Mouse (Mus musculus): ENCODE measurements around the gene Sos1. TPM values are rescaled to one million over a fixed set of nuclear protein-coding genes. Genes with fewer than 3 reads are reported as not detected.
"Not testable (repeated sequence)": the region's sequence is repeated elsewhere in the genome, so short reads cannot be mapped to it uniquely, and the experiment has no call there.

Sos1 gene
- total RNA-seq, 2 experiments from 2014 or later: 14.1 to 18.2 TPM

- no peak overlapping the region for H3K4me3 ChIP-seq
- TF ChIP-seq CTCF (IDR thresholded peaks at IDR 0.05): no peak
- intact Hi-C loops (cut with DNase I): no loop called here
- 0 out of 2 replicates have a peak overlapping the region, but pooled peaks have one; percentile 8 for H3K27ac ChIP-seq
- no peak for DNase-seq
Observed at GRCm38 (mm10) chr17:80435680-80436079, 44.6 kb downstream of the Sos1 start.

- DNase-seq: no peak
- no peak for TF ChIP-seq CTCF (IDR thresholded peaks at IDR 0.05)
- H3K4me3 ChIP-seq: peak overlapping the region; percentile 33
- intact Hi-C loops (cut with DNase I): no loop called here
- H3K27ac ChIP-seq: peak overlapping the region; percentile 52
Observed at GRCm38 (mm10) chr17:80434430-80434829, 45.8 kb downstream of the Sos1 start.

GRCm38 (mm10) chr17:80431997-80432396 lies 48.3 kb downstream of the Sos1 start:
- intact Hi-C loops (cut with DNase I): no loop called here
- Histone ChIP-seq H3K4me3 (peak overlapping the region; percentile 11; the same call in 1 of the 2 replicates), H3K27ac (no peak overlapping the region)
- no peak for TF ChIP-seq CTCF (IDR thresholded peaks at IDR 0.05)
- no peak for DNase-seq

- TF ChIP-seq CTCF (IDR thresholded peaks at IDR 0.05): no peak
- H3K27ac ChIP-seq: peak overlapping the region; percentile 85
- H3K4me3 ChIP-seq: no peak overlapping the region
- intact Hi-C loops (cut with DNase I): no loop called here
- DNase-seq: no peak
Observed at GRCm38 (mm10) chr17:80427966-80428365, 52.3 kb downstream of the Sos1 start.

GRCm38 (mm10) chr17:80426901-80427300 lies 53.4 kb downstream of the Sos1 start:
- DNase-seq: no peak
- Histone ChIP-seq H3K27ac (peak overlapping the region; percentile 85), H3K4me3 (no peak overlapping the region)
- intact Hi-C loops (cut with DNase I): no loop called here
- no peak for TF ChIP-seq CTCF (IDR thresholded peaks at IDR 0.05)

GRCm38 (mm10) chr17:80426171-80426570 lies 54.1 kb downstream of the Sos1 start:
- intact Hi-C loops (cut with DNase I): no loop called here
- TF ChIP-seq CTCF (IDR thresholded peaks at IDR 0.05): no peak
- DNase-seq: no peak
- H3K27ac ChIP-seq: peak overlapping the region; percentile 85
- H3K4me3 ChIP-seq: no peak overlapping the region

- no peak for DNase-seq
- TF ChIP-seq CTCF (IDR thresholded peaks at IDR 0.05): no peak
- H3K27ac ChIP-seq: no peak overlapping the region
- intact Hi-C loops (cut with DNase I): no loop called here
- no peak overlapping the region for H3K4me3 ChIP-seq
Observed at GRCm38 (mm10) chr17:80420998-80421397, 59.3 kb downstream of the Sos1 start.

GRCm38 (mm10) chr17:80418572-80419210 lies 61.6 kb downstream of the Sos1 start:
- intact Hi-C loops (cut with DNase I): no loop called here
- TF ChIP-seq CTCF (IDR thresholded peaks at IDR 0.05): no peak
- H3K27ac ChIP-seq: no peak overlapping the region
- DNase-seq: no peak
- H3K4me3 ChIP-seq: no peak overlapping the region

GRCm38 (mm10) chr17:80411182-80411581 lies 69.1 kb downstream of the Sos1 start:
- DNase-seq: no peak
- Histone ChIP-seq H3K27ac (no peak overlapping the region), H3K4me3 (no peak overlapping the region)
- TF ChIP-seq CTCF (IDR thresholded peaks at IDR 0.05): peak; percentile 47
- intact Hi-C loops (cut with DNase I): no loop called here

- no peak for TF ChIP-seq CTCF (IDR thresholded peaks at IDR 0.05)
- H3K4me3 ChIP-seq: no peak overlapping the region
- DNase-seq: no peak
- intact Hi-C loops (cut with DNase I): no loop called here
- H3K27ac ChIP-seq: no peak overlapping the region
Observed at GRCm38 (mm10) chr17:80398243-80398642, 82.0 kb downstream of the Sos1 start.

GRCm38 (mm10) chr17:80391423-80392403 lies 88.5 kb downstream of the Sos1 start:
- TF ChIP-seq CTCF (IDR thresholded peaks at IDR 0.05): peak; percentile 40; the same call in 1 of the 2 replicates
- Histone ChIP-seq H3K27ac (no peak overlapping the region), H3K4me3 (peak overlapping the region; percentile 69)
- DNase-seq: peak; percentile 62
- intact Hi-C loops (cut with DNase I): no loop called here

- Histone ChIP-seq H3K4me3 (no peak overlapping the region), H3K27ac (no peak overlapping the region)
- DNase-seq: no peak
- TF ChIP-seq CTCF (IDR thresholded peaks at IDR 0.05): no peak
- intact Hi-C loops (cut with DNase I): no loop called here
Observed at GRCm38 (mm10) chr17:80390024-80390423, 90.2 kb downstream of the Sos1 start.

- Histone ChIP-seq H3K27ac (no peak overlapping the region), H3K4me3 (no peak overlapping the region)
- TF ChIP-seq CTCF (IDR thresholded peaks at IDR 0.05): no peak
- no peak for DNase-seq
- intact Hi-C loops (cut with DNase I): no loop called here
Observed at GRCm38 (mm10) chr17:80385671-80386070, 94.6 kb downstream of the Sos1 start.

GRCm38 (mm10) chr17:80378386-80378785 lies 101.9 kb downstream of the Sos1 start:
- H3K27ac ChIP-seq; intact Hi-C loops (cut with DNase I); H3K4me3 ChIP-seq: not testable (repeated sequence)
- peak; percentile 24 for DNase-seq

Measured in gastrocnemius, adult 2 months (tissue).